Mouse (Mus musculus) kidney, adult 2 months (tissue): ENCODE data around the gene Aldh3a1.
"Not testable (repeated sequence)": the region's sequence is repeated elsewhere in the genome, so short reads cannot be mapped to it uniquely, and the experiment has no call there.

Experiments
- CTCF ChIP-seq: fragments of 200-500 bp; conservative IDR thresholded peaks from 2 replicates; pipeline ENCODE4 v1.5.1; 2011; ENCODE audit warnings: low read depth, mild to moderate bottlenecking, control low read depth, low read length, moderate library complexity, mixed read lengths; ENCODE audit not compliant: insufficient read depth, insufficient read length
- POLR2A ChIP-seq: fragments of 200-500 bp; IDR thresholded peaks from one replicate; pipeline ENCODE4 v1.6.1; 2011; ENCODE audit warnings: low read depth, low read length, control low read depth

GRCm38 (mm10) chr11:61173477-61173876, 33.9 kb upstream of the Aldh3a1 start:
- TF ChIP-seq POLR2A, CTCF: not testable (repeated sequence)
